Mouse (Mus musculus) kidney, adult 18-20 months (tissue): ENCODE measurements around the gene Sh2b3.

Experiments used
- DNase-seq: peaks from one replicate; pipeline ENCODE4 v3.0.0; 2021

Gene Sh2b3

GRCm38 (mm10) chr5:121822786-121823505, 14.5 kb downstream of the Sh2b3 start:
- no peak for DNase-seq

GRCm38 (mm10) chr5:121821552-121821951, 15.9 kb downstream of the Sh2b3 start:
- no peak for DNase-seq

- no peak for DNase-seq
Measured at GRCm38 (mm10) chr5:121821116-121821515, 16.3 kb downstream of the Sh2b3 start.

- no peak for DNase-seq
Measured at GRCm38 (mm10) chr5:121820657-121821056, 16.8 kb downstream of the Sh2b3 start.

GRCm38 (mm10) chr5:121820161-121820560, 17.3 kb downstream of the Sh2b3 start:
- no peak for DNase-seq

GRCm38 (mm10) chr5:121819559-121819958, 17.9 kb downstream of the Sh2b3 start:
- DNase-seq: no peak

- no peak for DNase-seq
Measured at GRCm38 (mm10) chr5:121818862-121819261, 18.6 kb downstream of the Sh2b3 start.

GRCm38 (mm10) chr5:121818401-121818800, 19.0 kb downstream of the Sh2b3 start:
- DNase-seq: no peak

GRCm38 (mm10) chr5:121817551-121817950, 19.9 kb downstream of the Sh2b3 start:
- no peak for DNase-seq

GRCm38 (mm10) chr5:121816611-121817010, 20.8 kb downstream of the Sh2b3 start:
- DNase-seq: no peak

- no peak for DNase-seq
Measured at GRCm38 (mm10) chr5:121815867-121816380, 21.5 kb downstream of the Sh2b3 start.

- DNase-seq: peak; percentile 70
Measured at GRCm38 (mm10) chr5:121815067-121815466, 22.4 kb downstream of the Sh2b3 start.

GRCm38 (mm10) chr5:121813744-121814143, 23.7 kb downstream of the Sh2b3 start:
- no peak for DNase-seq

GRCm38 (mm10) chr5:121812526-121813243, 24.8 kb downstream of the Sh2b3 start:
- DNase-seq: no peak

- peak; percentile 21 for DNase-seq
Measured at GRCm38 (mm10) chr5:121811485-121811931, 25.9 kb downstream of the Sh2b3 start.

- no peak for DNase-seq
Measured at GRCm38 (mm10) chr5:121810331-121811151, 26.9 kb downstream of the Sh2b3 start.

- peak; percentile 38 for DNase-seq
Measured at GRCm38 (mm10) chr5:121809667-121810224, 27.7 kb downstream of the Sh2b3 start.

- no peak for DNase-seq
Measured at GRCm38 (mm10) chr5:121808202-121808601, 29.2 kb downstream of the Sh2b3 start.

GRCm38 (mm10) chr5:121807186-121807585, 30.3 kb downstream of the Sh2b3 start:
- no peak for DNase-seq

GRCm38 (mm10) chr5:121798447-121798846, 39.0 kb downstream of the Sh2b3 start:
- DNase-seq: no peak

GRCm38 (mm10) chr5:121795800-121796199, 41.6 kb downstream of the Sh2b3 start:
- DNase-seq: no peak

GRCm38 (mm10) chr5:121791026-121791425, 46.4 kb downstream of the Sh2b3 start:
- no peak for DNase-seq
